Mouse (Mus musculus) layer of hippocampus, postnatal 14 days (tissue): ENCODE results near the gene Sag. TPM values are rescaled to one million over a fixed set of nuclear protein-coding genes. Genes with fewer than 3 reads are reported as not detected.

Experiments used
- DNase-seq, 2 experiments: peaks; one replicate each; pipeline ENCODE4 v3.0.0; 2021 to 2022; ENCODE audit warnings: low spot score in 2 of 2, mixed read lengths in 1 of 2
- total RNA-seq, 2 experiments: library from RNA; stranded (reverse); gene quantifications; 2 replicates each; pipeline ENCODE4 v1.2.3; 2021

Sag gene
- total RNA-seq, 2 experiments from 2014 or later, result 1.9 to 2.6 TPM

GRCm38 (mm10) chr1:87892499-87892898, 89.0 kb downstream of the Sag start:
- DNase-seq, result no peak

GRCm38 (mm10) chr1:87893414-87893813, 89.9 kb downstream of the Sag start:
- DNase-seq, result no peak

Other genes starting within 250 kb of the Sag start
- gene Ngef, start 229.8 kb upstream of the Sag start, total RNA-seq, result 10 to 100 TPM; 60.3 to 71.2 TPM
- gene Inpp5d, start 183.4 kb upstream of the Sag start, total RNA-seq, result 10 to 100 TPM; 21.0 to 21.3 TPM
- 10 to 100 TPM; 53.9 to 61.1 TPM for gene Atg16l1, start 47.8 kb upstream of the Sag start, total RNA-seq
- 100 to 1,000 TPM; 124 to 137 TPM for gene Dgkd, start 49.6 kb downstream of the Sag start, total RNA-seq
- 10 to 100 TPM; 21.2 to 25.3 TPM for gene Usp40, start 204.9 kb downstream of the Sag start, total RNA-seq